Mouse (Mus musculus): ENCODE measurements at regions not wholly inside any gene's neighbourhood (a gene's known extent, or its start where the extent isn't known, plus 50 kb on each side); places are given as distances from the start of the nearest gene placed in this dataset.

DNA sequence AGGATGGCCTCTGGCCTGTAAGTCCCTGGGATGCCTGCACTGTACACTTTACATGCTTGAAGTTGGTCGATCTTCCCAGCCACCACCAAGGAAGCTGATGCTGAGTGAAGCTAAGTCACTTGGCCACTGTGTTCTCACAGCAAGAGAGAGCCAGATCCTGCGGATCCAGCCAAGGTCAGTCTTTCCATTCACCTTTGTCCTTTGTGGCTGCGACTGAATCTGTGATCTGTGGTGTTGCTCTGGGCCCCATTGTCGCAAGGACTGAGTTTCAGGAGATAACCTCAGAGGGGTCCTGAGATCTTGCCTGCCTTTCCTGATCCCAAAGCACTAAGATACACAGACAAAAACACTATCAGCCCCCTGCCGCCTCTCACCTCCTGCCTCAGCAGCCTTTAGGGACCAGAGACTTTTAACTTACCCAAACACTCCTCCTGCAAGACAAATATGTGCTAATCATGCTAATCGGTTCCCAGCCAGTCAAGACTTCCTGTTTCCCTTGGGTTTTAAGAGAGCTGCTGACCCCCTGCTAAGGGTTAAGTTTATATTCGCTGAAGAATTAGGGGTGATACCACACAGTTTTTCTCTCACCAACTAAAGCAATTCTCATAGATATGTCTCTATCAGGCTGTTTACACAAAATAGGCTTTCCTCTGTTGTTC is 202.7 kb downstream of the Mreg start:
- no peaks in the 10 kb centered on the region for H3K36me3 ChIP-seq (replicated peaks)
- H3K9me3 ChIP-seq: no peaks in the 10 kb centered on the region
- H3K27me3 ChIP-seq (replicated peaks): no peaks in the 10 kb centered on the region
- H3K9ac ChIP-seq: no peak overlapping the region
- 55% methylated on average over 7 of the region's 7 CpGs for WGBS
- ATAC-seq (replicated peaks): no peak
- H3K4me2 ChIP-seq: no peak overlapping the region
- H3K27ac ChIP-seq: no peak overlapping the region
- H3K4me1 ChIP-seq: peaks cover 5% of the 10 kb centered on the region
- H3K4me3 ChIP-seq: no peak overlapping the region

DNA sequence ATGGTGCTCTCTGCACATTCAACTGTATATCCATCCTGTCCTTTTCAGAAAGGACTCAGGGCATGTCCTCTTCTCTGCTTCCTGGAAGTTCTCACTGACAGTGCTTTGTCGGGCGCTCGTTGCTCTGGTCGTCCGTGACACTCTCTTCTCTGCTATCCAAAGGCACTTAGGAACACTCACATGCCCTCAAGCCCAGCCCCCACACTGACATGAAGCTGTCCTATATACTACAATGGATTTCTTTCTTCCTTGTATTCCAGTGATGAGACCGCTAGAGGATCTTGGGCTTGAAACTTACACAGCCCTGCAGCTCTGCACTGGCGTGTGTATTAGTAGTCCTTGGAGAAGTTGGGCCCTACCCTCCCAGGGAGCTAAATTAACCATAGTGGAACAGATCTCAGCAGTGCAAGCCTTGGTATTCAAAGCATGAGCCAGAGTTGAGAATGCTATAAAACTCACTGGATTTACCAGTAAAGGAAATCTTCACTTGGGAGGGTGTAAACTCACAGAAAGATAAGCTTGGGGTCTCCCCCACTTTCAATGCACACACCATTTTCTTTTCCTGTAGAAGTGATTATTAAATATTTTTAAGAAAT is 205.3 kb downstream of the Mreg start:
- Histone ChIP-seq H3K4me1 (peaks cover 5% of the 10 kb centered on the region), H3K27ac (no peak overlapping the region), H3K4me3 (no peak overlapping the region), H3K27me3 (replicated peaks) (no peaks in the 10 kb centered on the region), H3K9me3 (no peaks in the 10 kb centered on the region), H3K9ac (no peak overlapping the region), H3K4me2 (no peak overlapping the region), H3K36me3 (replicated peaks) (no peaks in the 10 kb centered on the region)
- no peak for ATAC-seq (replicated peaks)
- 69% methylated on average over 7 of the region's 7 CpGs for WGBS

DNA sequence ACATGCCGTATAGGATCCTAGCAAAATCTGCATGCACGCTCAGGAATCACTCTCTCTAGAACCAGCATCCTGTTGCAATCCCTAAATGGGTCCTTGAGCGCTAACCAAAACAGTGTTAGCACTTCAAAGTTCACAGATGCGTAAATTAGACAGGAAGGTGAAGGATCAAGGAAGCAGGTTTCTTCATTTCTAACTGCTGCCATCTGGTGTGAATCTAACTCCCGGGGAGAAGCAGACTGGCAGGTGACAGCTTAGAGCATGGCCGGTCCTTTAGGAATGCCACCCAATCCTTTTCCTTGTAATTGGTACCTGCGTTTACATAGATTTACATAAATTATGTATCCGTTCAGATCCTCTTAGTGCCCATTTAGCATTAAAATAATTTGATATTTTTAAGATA is 206.2 kb downstream of the Mreg start:
- WGBS: 41% methylated on average over 8 of the region's 8 CpGs
- no peaks in the 10 kb centered on the region for H3K36me3 ChIP-seq (replicated peaks)
- H3K4me3 ChIP-seq: no peak overlapping the region
- no peak overlapping the region for H3K27ac ChIP-seq
- no peaks in the 10 kb centered on the region for H3K27me3 ChIP-seq (replicated peaks)
- no peak for ATAC-seq (replicated peaks)
- no peaks in the 10 kb centered on the region for H3K9me3 ChIP-seq
- H3K4me1 ChIP-seq: peaks cover 5% of the 10 kb centered on the region
- H3K9ac ChIP-seq: no peak overlapping the region
- H3K4me2 ChIP-seq: no peak overlapping the region

DNA sequence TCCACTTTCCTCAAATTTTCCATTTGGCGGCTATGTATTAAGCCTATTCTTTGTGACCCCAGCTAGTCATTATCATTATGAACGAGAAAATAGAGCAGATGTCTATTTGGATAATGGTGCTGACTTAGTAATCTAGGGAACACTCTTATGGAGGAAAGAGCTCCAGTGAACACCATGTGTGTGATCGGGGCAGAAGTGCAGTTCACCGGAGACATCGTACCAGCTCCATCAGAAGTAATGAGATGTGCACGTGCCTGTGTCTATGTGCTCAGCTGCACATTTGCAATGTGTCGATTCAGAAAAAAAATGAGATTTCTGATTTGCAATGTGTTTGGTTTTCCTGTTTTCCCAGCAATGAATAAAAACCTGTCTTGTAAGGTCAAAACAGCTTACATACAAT is 206.6 kb downstream of the Mreg start:
- H3K4me2 ChIP-seq: no peak overlapping the region
- H3K27ac ChIP-seq: no peak overlapping the region
- H3K4me3 ChIP-seq: no peak overlapping the region
- H3K9ac ChIP-seq: no peak overlapping the region
- H3K36me3 ChIP-seq (replicated peaks): no peaks in the 10 kb centered on the region
- H3K4me1 ChIP-seq: peaks cover 5% of the 10 kb centered on the region
- no peaks in the 10 kb centered on the region for H3K9me3 ChIP-seq
- WGBS: 64% methylated on average over 7 of the region's 7 CpGs
- H3K27me3 ChIP-seq (replicated peaks): no peaks in the 10 kb centered on the region
- no peak for ATAC-seq (replicated peaks)

DNA sequence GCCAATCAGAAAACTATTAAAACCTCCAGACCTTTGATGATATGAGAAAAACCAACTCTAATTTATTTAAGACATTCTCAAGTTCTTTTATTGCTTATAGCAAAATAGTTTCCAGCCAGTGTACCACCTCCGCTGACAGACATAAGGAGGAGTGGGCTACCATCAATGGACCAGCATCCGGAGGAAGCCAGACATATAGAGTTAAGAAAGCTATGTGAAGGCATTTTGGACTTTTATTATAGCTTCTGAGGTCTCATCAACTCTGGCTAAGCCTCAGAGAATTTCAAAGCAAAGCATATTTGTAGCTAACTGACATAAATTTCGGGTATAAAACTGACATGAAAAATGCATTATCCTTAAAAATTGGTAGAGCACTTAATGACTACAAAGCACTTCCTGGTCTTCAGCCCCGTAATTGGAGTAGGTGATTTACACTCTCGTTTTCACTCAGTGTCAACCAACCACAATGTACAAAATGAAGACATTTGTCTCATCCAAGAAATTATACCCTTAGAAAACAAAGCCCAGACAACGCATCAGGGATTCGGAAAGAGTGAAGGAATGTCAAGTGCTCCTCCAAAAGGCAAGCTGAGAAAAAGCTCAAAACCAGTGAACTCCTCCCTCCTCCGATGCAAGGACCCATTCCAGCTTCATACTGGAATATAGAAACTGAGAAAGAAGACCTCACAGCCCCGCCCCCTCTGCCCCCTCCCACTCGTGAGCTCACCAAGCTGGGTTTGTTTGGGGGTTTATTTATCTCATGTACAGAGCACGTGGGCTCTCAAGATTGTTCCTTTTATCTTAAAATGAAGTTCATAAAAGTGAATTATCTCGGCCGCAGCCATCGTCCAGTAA is 208.5 kb downstream of the Mreg start:
- Histone ChIP-seq H3K4me3 (no peak overlapping the region), H3K4me1 (peaks cover 5% of the 10 kb centered on the region), H3K27ac (no peak overlapping the region), H3K36me3 (replicated peaks) (no peaks in the 10 kb centered on the region), H3K27me3 (replicated peaks) (no peaks in the 10 kb centered on the region), H3K9ac (no peak overlapping the region), H3K9me3 (no peaks in the 10 kb centered on the region), H3K4me2 (no peak overlapping the region)
- ATAC-seq (replicated peaks): no peak
- WGBS: 85% methylated on average over 14 of the region's 14 CpGs

DNA sequence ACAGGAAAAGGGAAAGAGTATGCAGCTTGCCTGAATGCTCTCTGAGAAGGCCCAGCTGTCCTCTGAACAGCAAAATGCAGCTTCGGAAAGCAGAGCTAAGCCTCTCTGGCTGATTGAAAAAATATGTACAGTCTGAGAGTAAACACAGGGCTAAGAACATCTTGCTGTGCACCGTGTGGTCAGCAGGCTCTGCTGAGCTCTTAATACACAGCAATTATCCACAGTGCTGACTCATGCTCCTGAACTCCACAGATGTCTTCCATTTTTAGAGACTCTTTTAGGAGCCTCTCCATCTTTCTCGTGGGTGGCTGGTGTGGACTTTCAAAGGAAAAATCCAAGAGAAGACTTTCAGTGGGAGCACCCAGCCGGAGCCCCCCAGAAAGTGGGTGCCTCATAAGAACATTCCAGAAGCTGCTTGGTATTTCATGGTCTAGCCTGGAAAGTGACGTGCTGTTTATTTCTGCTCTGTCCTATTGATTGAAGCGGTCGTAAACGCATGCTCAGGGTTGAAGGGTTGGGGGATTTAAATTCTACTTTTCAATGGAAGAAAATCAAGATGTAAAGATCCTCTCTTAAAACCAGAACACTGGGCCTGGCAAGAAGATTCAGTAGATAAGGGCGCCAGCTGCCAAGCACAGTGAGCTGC is 209.5 kb downstream of the Mreg start:
- Histone ChIP-seq H3K4me3 (no peak overlapping the region), H3K9ac (no peak overlapping the region), H3K36me3 (replicated peaks) (no peaks in the 10 kb centered on the region), H3K9me3 (no peaks in the 10 kb centered on the region), H3K27me3 (replicated peaks) (no peaks in the 10 kb centered on the region), H3K27ac (no peak overlapping the region), H3K4me1 (peaks cover 5% of the 10 kb centered on the region), H3K4me2 (no peak overlapping the region)
- no peak for ATAC-seq (replicated peaks)
- WGBS: 80% methylated on average over 9 of the region's 9 CpGs

DNA sequence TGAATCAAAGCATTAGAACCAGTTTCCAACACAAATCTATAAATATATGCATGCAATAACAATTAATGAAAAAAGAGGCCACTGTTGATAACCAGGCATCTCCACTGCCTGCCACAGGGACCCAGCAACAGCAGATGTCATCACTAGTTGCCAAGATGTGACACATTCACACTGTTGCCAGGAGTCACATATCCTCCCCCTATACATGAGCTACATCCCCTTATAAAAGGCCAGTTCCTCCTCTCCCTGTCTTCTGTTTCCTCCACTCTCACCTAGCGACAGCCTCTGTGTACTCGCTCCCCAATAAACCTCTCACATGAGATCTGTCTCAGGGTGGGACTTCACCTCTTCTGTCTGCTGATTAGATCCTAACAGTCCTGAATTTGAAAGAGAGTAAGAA is 211.4 kb downstream of the Mreg start:
- Histone ChIP-seq H3K4me1 (peaks cover 2% of the 10 kb centered on the region), H3K27ac (no peak overlapping the region), H3K27me3 (replicated peaks) (no peaks in the 10 kb centered on the region), H3K9ac (no peak overlapping the region), H3K4me2 (no peak overlapping the region), H3K4me3 (no peak overlapping the region), H3K36me3 (replicated peaks) (no peaks in the 10 kb centered on the region), H3K9me3 (no peaks in the 10 kb centered on the region)
- WGBS: 89% methylated on average over 2 of the region's 2 CpGs
- ATAC-seq (replicated peaks): no peak

DNA sequence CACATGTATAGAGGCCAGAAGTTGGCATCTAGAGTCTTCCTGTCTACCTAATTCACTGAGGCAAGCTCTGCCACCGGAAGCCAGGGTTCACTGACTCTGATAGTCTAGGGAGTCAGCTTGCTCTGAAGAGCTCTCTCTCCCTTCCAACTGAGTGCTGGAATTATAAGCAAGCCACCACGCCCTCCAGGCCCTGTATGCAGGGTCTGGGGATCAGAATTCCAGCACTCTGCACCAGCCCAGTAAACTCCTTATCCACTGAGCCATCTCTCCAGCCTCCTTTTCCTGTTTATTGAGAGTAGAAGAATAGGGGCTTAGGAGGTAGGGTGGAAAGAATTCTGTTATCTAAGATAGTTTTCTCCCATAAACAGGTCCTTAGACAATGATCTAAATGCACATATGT is 215.3 kb downstream of the Mreg start:
- Histone ChIP-seq H3K4me3 (no peak overlapping the region), H3K4me2 (no peak overlapping the region), H3K9me3 (no peaks in the 10 kb centered on the region), H3K9ac (no peak overlapping the region), H3K27ac (no peak overlapping the region), H3K4me1 (no peaks in the 10 kb centered on the region), H3K36me3 (replicated peaks) (no peaks in the 10 kb centered on the region), H3K27me3 (replicated peaks) (no peaks in the 10 kb centered on the region)
- ATAC-seq (replicated peaks): no peak
- 60% methylated on average over 2 of the region's 2 CpGs for WGBS

DNA sequence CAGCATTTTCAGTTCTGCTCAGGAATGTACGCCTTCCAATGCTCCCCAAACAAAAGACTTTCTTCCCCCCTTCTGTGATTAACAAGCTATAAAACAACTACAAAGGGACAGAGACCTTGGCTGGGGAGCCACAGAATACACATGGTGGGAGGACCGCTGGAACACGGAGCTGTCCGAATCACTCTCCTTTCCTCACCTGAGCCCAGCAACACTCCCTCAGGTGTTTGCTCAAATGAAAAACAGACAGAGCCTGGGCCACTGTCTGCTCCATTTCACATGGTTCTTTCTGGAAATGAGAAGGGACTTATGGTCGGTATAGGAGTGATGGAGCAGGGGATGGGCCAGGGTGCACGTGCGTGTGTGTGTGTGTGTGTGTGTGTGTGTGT is 215.9 kb downstream of the Mreg start:
- H3K4me3 ChIP-seq: no peak overlapping the region
- no peaks in the 10 kb centered on the region for H3K36me3 ChIP-seq (replicated peaks)
- WGBS: 63% methylated on average over 7 of the region's 7 CpGs
- no peak overlapping the region for H3K27ac ChIP-seq
- no peaks in the 10 kb centered on the region for H3K9me3 ChIP-seq
- H3K4me2 ChIP-seq: no peak overlapping the region
- no peaks in the 10 kb centered on the region for H3K4me1 ChIP-seq
- no peak overlapping the region for H3K9ac ChIP-seq
- no peaks in the 10 kb centered on the region for H3K27me3 ChIP-seq (replicated peaks)
- no peak for ATAC-seq (replicated peaks)

DNA sequence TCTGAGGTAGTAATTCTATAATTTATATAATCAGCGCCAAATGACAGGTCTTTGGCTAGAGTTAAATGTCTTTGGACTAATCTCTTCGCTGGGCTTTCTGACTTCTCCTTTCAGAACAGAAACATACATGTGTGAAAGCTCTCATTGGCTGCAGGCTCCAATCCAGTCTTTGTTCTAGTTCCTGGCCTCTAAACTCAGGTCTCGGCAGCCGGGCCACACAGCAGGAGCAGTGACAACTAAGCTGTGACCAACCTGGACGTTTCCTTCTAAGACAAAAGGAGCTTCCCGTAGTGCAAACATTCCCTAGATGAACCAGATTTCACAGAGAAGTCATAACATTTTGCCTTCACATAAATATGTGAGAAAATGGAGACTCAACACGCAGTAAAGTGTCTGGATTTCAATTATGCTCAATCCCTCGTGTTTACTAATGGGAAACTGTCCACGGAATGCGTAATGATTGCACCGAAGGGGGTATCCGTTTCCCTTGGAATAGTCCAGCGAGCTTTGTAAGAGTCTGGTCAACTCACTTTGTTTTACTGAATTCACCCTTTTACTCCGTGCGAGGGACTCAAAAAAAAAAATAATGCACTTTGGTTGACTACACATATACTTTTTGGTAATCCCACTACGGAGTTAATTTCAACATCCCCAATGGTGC is 216.4 kb downstream of the Mreg start:
- Histone ChIP-seq H3K27ac (no peak overlapping the region), H3K9ac (no peak overlapping the region), H3K27me3 (replicated peaks) (no peaks in the 10 kb centered on the region), H3K9me3 (no peaks in the 10 kb centered on the region), H3K4me1 (no peaks in the 10 kb centered on the region), H3K4me2 (no peak overlapping the region), H3K36me3 (replicated peaks) (no peaks in the 10 kb centered on the region), H3K4me3 (no peak overlapping the region)
- 46% methylated on average over 16 of the region's 16 CpGs for WGBS
- ATAC-seq (replicated peaks): no peak

DNA sequence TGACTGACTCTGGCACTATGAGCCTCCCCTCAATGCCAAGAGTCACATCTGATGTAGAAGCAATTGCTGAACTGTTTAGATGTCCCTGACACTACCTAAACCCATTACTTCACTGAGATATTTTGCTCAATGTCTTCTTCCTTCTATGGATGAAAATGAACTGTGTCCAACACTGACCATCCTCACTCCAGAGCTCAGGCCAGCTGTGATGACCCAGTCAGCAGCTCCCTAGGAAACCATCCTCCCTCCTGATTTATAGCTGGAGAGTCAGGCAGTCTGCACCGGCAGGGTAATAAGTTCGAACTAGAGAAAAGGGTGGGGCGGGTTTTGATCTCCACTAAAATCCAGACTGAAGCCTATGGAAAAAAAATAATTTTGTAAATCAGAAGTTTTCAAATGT is 221.2 kb downstream of the Mreg start:
- H3K36me3 ChIP-seq (replicated peaks): no peaks in the 10 kb centered on the region
- ATAC-seq (replicated peaks): no peak
- H3K4me1 ChIP-seq: no peaks in the 10 kb centered on the region
- 95% methylated on average over 3 of the region's 3 CpGs for WGBS
- no peak overlapping the region for H3K27ac ChIP-seq
- no peak overlapping the region for H3K9ac ChIP-seq
- H3K4me3 ChIP-seq: no peak overlapping the region
- no peaks in the 10 kb centered on the region for H3K27me3 ChIP-seq (replicated peaks)
- no peaks in the 10 kb centered on the region for H3K9me3 ChIP-seq
- no peak overlapping the region for H3K4me2 ChIP-seq

DNA sequence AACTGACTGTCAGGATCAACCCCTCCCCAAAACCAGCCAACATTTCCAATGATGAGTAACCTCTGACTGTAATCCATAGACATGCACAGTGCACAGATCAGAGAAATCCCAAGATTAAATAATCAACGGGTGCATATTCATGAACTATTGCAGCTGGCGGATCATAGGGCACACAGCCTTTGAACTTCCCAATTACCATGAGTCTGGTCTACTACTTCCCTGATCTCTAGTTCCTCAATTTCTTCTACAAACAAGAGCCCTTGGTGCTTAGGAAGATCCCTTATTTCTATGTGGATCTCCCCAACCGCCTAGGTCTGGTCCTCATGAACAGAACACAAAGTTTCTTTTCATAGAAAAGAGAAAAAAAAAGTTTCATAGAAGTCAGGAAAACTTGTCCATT is 224.0 kb downstream of the Mreg start:
- H3K4me3 ChIP-seq: no peak overlapping the region
- no peak for ATAC-seq (replicated peaks)
- H3K36me3 ChIP-seq (replicated peaks): no peaks in the 10 kb centered on the region
- no peaks in the 10 kb centered on the region for H3K9me3 ChIP-seq
- WGBS: 87% methylated on average over 3 of the region's 3 CpGs
- H3K4me2 ChIP-seq: no peak overlapping the region
- H3K27ac ChIP-seq: no peak overlapping the region
- H3K9ac ChIP-seq: no peak overlapping the region
- no peaks in the 10 kb centered on the region for H3K4me1 ChIP-seq
- no peaks in the 10 kb centered on the region for H3K27me3 ChIP-seq (replicated peaks)
